Mouse (Mus musculus) liver (tissue): Measurements from ENCODE around the gene Lpcat2b.
A peak's percentile ranks its signal among the peaks of the same experiment; 100 is the strongest.
"Not testable (repeated sequence)": the region's sequence is repeated elsewhere in the genome, so short reads cannot be mapped to it uniquely, and the experiment has no call there.

Source experiments
- DNase-seq: peaks from one replicate; pipeline ENCODE4 v3.0.0-alpha.2; 2020; ENCODE audit warnings: mixed read lengths

Gene Lpcat2b

GRCm38 (mm10) chr5:107431249-107431648, at the start of gene Lpcat2b:
Gene Lpcat2b (plus strand): TSS chr5:107431549.
- no peak for DNase-seq

- not testable (repeated sequence) for DNase-seq
Measured at GRCm38 (mm10) chr5:107386448-107386847, 44.9 kb upstream of the Lpcat2b start.

GRCm38 (mm10) chr5:107387788-107388187, 43.6 kb upstream of the Lpcat2b start:
- no peak for DNase-seq

- DNase-seq = no peak
Measured at GRCm38 (mm10) chr5:107389373-107389772, 42.0 kb upstream of the Lpcat2b start.

GRCm38 (mm10) chr5:107394437-107394836, 36.9 kb upstream of the Lpcat2b start:
- no peak for DNase-seq

GRCm38 (mm10) chr5:107402436-107402835, 28.9 kb upstream of the Lpcat2b start, which contains the start of gene Ephx4:
Gene Ephx4 (plus strand): TSS chr5:107402736.
- DNase-seq = no peak

DNA sequence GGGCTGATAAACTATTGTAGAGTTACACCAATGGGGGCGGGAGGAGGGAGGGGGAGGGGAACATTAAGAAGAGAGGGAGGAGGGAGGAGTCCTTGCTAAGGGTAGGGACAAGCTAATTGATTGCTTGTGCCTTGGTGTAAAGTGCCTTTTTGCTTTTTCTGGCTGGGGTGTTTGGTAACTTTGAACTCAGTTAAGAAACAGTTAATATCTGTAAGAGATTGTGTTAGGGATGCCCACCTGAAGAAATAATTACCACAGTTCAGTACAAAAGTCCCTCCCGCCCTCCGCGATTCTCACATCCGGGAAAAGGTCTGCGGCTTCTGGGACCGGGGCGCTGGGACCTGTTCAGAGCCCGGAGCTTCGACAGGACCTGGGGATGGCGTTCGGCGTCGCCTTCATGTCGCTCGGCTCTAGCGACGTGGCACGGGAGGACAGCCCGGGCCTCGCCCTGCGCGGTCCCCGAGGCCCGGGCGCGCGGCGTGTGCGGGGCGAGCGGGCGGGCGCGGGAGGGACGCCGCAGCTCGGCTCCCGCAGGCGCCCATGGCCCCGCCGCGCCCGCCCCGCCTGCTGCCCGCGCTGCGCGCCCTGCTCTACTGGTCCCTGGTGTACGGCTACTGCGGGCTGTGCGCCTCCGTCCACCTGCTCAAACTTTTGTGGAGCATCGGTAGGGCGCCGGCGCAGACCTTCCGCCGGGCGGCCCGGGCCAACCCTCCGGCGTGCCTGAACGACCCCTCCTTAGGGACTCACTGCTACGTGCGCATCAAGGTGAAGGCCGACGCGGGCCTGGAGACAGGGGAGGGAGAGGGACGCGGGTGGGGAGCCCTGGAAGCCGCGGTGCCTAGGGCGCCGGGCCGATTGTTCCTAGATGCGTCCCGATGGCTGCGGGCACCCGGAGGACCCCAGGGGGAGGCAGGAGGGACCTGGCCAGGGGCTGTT, 28.1 kb upstream of the Lpcat2b start:
- DNase-seq = peak; percentile 8

- no peak for DNase-seq
Measured at GRCm38 (mm10) chr5:107403947-107404684, 27.2 kb upstream of the Lpcat2b start.

DNA sequence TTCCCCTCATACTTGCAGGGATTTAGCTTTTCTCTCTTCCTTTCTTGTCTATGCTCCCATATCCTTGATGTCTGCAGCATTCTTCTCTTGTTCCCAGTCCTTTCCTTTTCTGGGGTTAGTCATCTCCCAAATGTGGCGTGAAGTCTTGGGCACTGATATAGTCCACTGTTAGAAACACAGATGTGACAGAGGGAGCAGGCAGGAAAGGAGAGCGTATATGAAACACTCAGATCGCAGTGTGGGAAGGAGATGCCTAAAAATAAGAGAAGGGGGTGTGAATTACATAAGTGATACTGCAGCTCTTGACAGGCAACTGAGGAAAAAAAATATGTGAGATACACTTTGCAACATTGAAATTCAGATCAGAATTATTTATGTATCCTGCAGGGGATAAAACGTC, 26.0 kb upstream of the Lpcat2b start:
- no peak for DNase-seq

- DNase-seq = no peak
Measured at GRCm38 (mm10) chr5:107410305-107410704, 21.0 kb upstream of the Lpcat2b start.

DNA sequence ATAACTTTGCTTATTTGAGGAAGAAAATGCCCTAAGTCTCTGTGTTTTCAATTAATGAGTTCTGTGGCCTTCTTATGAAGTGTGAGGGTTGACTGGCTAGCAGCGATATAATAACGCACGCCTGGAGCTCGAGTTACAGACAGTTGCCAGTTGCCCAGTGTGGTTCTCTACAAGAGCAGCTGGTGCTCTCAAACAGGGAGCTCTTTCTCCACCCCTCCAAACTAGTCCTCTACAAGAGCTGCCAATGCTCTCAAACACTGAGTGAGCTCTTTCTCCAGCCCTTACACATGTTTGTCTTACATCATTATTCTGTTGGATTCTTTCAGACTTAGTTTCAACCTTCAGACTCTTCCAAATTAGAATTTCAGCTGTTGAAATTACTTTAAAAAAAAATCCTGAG, 20.0 kb upstream of the Lpcat2b start:
- DNase-seq = no peak

DNA sequence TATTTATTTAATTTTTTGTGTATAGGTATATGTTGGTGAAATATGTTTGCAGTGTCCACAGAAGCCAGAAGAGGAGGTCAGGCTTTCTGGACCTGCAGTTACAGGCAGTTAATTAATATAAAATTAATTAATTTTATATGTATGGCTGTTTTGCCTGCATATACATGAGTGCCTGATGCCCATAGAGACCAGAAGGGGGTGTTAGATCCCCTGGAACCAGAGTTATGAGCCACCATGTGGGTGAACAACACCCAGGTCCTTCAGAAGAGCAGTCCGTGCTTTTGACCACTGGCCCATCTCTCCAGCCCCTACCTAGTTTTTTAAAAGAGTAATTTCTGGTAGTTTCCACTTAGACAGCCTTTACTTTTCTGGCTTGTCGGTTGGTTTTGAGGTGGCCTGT, 19.1 kb upstream of the Lpcat2b start:
- no peak for DNase-seq

DNA sequence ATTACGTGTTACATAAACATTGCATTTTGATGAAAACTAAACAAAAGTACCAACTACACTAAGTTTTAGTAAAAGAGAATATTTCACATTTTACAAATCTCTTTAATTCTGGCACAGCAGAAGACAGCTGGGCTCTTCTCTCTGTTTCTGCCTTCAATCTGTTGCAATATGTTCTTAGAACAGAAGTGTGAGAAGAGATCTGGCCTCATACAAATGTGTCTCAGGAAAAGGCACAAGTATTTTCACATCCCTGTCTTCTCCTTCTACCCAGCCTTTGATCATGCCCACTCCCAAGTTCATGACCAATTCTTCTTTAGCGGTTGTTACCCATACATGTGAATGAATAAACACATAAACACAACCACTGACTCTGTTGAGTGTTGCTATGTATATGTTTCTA, 16.3 kb upstream of the Lpcat2b start:
- DNase-seq = no peak

DNA sequence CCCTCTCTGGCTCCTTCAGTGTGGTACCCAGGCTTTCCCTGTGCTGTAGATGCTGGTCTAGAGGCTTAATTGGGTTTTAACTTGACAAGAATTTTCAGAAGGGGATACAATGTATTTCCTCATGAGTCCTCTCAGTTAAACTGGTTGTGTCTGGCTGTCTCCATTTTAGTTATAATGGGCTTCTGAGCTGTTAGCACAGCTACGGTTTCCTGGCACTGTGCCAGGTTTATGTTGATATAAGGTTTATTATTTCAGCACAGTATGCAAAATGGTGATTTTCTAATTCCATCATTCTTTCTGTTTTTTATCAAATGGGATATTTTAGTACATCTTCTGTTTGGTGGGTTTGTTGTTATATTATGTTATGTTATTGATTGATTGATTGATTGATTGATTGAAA, 9.7 kb upstream of the Lpcat2b start:
- DNase-seq = no peak

GRCm38 (mm10) chr5:107434001-107434400, 2.7 kb downstream of the Lpcat2b start:
- DNase-seq = no peak

- no peak for DNase-seq
Measured at GRCm38 (mm10) chr5:107436185-107436584, 4.8 kb downstream of the Lpcat2b start.

DNA sequence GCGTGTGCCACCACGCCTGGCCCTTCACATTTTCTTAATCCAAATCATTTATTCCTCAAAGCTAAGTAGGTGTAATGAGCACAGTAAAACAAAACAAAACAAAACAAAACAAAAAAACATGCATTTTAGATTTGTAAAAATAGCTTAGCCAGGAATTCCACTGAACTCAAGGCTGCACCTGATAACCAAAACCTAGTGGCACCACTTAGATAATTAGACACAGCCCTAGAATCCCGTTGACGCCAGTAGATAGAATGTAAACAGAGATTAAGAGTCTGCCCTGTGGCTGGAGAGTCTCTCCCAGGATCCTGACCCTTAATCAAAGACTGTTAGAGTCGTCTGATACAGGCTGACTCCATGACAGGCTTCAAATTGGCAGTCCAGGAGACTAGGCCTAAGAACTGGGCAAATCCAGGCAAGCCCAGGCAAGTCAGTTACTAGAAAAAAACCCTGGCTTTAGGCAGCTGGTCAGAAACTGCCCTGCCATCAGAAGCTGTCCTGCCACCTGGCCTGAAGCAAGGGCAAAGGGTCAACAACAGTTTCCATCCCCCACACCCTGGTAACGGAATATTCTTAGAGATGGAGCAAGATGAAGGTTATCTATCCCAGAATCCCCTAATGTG, 5.3 kb downstream of the Lpcat2b start:
- DNase-seq = peak; percentile 20

- DNase-seq = peak; percentile 97
Measured at GRCm38 (mm10) chr5:107437464-107438281, 6.3 kb downstream of the Lpcat2b start, which contains the start of gene Btbd8. Gene Btbd8 (plus strand): TSS chr5:107437997.

DNA sequence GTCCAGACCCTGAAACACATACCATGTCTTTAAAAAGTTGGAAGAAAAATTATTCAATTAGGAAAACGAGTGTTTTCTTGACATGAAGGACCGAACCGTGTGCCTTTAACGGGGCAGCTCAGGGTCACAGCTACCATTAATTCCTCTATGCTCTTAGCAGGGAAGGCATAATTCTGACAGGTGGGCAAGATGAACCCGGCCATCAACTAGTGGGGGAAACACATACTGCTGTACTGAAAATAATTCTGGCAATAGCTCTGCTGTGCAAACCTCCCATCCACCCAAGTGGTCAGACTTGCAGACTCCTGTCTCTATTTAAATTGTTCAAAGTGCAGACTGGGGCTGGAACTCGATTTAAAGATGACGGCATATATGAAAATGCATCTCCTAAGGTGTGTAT, 7.0 kb downstream of the Lpcat2b start:
- DNase-seq = no peak

- no peak for DNase-seq
Measured at GRCm38 (mm10) chr5:107441881-107442280, 10.5 kb downstream of the Lpcat2b start.

- DNase-seq = no peak
Measured at GRCm38 (mm10) chr5:107444251-107444650, 12.9 kb downstream of the Lpcat2b start.

GRCm38 (mm10) chr5:107447977-107448376, 16.6 kb downstream of the Lpcat2b start:
- DNase-seq = no peak
